Mouse (Mus musculus) lung, postnatal 25 days (tissue): ENCODE data around the gene Gm10553.
"Not testable (repeated sequence)": the region's sequence is repeated elsewhere in the genome, so short reads cannot be mapped to it uniquely, and the experiment has no call there.

Source experiments
- DNase-seq: peaks from one replicate; pipeline ENCODE4 v3.0.0; 2022; ENCODE audit warnings: low spot score

Gene Gm10553

DNA sequence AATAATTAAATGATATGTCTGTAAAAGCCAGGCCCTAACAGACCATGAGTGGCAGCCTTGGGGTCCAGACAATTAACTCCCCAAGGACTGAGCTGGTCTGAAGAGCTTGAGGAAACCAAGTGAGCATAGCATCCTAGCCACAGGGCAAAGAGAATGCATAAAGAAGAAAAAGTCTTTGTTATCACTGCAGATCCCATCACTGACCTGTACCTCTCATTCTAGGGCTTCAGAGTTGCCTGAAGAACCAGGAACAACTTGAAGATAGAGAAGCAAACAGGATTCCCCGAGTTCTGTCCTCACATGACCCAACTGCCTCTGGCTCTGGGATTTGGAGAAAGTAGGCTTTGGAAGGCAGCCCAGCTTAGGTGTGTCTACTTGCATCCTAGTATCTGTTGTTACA, at the start of gene Gm10553:
Gene Gm10553 (plus strand): TSS at position 301 of the 400 bp plus-strand sequence.
- DNase-seq = not testable (repeated sequence)

DNA sequence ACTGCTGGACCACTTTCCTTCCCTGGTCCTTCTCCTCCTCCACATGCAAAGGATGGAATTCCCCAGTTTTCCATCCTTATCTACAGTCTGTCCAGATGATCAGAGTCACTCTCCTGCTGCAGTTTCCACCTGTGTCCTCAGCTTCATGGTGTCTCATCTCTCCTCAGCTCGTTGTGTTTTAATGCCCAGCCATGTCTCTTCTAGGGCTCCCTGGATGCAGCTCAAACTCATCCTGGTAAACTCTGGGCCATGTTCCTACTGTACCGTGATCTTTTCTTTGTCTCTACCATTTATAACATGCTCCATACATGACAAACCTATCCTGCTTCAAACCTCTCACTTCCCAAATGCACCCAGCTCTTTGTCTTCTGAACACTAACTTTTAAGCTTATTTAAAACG, 28.3 kb upstream of the Gm10553 start:
- DNase-seq = not testable (repeated sequence)

DNA sequence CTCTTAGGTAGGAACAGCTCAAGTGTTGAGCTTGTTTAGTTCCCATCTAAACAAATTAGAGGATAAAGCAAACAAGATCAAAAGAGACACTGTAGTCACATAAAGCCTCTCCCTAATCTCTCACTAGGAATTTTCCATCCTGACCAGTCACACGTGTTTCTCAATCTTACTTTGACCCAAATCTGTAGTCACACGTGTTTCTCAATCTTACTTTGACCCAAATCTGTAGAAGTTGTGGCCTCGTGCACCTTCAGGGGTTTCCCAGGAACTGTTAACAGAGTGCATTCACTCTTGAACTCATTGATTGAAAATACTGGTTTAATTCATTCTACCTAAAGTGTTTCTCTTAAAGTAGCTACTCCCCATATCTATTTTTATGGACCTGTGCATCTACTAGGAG, 26.9 kb upstream of the Gm10553 start:
- DNase-seq = not testable (repeated sequence)

DNA sequence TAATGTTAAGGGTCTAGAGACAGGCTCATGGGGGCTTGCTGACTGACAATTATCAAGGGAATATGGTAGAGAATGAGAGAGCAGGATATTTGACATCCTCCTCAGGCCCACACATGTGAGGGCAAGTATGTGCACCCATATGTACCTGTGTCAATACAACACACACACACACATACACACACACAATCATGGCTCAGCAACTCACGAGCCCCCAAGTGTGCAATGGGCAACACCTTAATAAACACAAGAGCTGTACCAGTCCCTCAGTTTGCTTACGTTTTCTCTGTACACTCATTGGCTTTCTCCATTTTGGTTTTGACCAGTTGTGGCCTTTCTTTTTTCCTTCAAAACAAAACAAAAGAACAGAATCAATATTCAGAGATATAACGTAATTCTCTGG, 15.2 kb upstream of the Gm10553 start:
- DNase-seq = not testable (repeated sequence)

DNA sequence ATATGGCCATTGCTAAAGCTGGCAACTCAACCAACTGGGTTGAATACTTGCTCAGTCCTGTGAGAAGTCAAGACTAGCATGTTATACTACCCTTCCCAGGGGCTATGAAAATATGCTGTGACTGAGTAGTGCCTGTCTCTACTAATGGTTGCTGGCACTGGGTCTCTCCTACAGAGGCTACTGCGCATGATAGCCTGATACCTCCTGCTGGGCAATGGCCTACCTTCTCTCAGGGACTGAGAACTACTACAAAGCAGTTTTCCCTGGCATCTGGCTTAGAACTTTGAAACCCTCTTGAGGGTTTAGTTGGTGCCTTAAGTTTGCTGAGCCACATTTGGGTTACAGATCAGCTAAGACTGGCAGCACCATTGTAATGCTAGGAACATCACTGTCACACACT, 13.8 kb upstream of the Gm10553 start:
- DNase-seq = not testable (repeated sequence)

DNA sequence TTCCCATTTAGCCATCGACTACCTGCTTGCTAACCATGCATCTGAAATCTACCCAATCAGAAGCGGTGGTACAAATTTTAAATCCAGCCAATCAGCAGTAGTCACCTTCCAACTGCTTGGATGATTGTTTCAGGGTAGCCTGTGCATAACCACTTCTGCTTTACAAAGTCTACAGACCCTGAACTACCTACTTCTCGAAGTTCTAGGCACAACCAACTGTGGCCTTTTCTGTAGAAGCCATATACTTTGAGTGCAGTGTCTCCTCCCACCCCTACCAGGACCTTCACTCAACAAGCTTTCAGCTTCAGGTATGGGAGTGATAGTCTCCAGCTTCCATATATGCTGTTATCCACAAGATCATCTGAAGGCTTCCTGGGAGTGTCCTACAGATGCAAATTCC, 7.8 kb upstream of the Gm10553 start:
- DNase-seq = not testable (repeated sequence)

DNA sequence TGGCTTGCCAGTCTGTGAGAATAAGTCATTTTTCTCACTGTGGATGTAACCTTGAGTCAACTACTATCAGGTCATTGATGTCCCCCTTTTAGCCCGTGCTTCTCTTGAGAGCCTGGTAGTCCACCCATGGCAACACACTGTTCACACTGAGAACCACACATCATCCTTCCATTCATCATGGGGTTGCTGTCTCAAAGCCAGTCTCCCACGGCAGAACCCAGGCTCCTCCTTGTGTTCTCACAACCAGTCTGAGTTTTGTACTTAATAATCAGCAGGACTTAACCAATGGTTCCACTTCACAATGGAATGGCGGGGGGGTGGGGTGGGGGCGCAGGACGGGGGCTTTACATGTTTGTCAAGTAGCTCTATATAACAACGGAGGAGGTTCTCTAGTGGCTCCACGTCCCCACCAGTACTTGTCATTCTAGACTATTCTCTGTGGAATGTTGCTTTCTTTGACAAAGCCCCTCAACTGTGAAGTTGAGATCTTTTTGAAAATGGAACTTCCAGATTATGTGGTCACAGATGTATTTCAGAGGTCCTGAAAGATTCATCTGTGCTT, 6.9 kb upstream of the Gm10553 start:
- not testable (repeated sequence) for DNase-seq

DNA sequence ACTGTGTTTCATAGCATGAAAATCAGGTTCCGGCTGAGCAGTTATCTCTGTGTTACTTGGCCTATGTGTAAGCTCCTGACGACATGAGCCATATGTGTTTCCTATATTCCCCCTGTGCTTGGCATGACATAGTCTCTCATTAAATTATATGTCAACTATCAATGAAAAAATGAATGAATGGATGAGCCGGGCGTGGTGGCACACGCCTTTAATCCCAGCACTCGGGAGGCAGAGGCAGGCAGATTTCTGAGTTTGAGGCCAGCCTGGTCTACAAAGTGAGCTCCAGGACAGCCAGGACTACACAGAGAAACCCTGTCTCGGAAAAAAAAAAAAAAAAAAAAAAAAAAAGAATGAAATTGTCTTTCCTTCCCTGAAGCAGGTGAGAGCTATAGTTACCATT, 883 bp upstream of the Gm10553 start:
- DNase-seq = not testable (repeated sequence)

DNA sequence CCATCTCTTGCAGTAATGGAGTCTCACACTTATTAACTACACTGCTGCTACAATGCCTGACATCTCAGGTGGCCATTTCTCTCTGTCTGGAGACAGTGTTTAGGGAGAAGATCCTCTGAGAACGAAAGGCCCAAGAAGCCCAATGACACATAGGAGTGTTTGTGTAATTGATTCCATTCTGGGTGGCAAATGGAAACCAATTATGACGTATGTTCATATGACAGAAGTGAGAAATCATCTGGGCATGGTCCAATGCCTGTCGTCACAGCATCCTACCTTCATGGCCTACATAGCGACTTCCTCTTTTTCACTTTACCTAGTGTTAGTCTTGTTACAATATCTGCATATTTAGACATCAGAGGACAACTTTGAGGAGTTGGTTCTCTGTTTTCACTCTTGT, 1.8 kb downstream of the Gm10553 start:
- DNase-seq = not testable (repeated sequence)

DNA sequence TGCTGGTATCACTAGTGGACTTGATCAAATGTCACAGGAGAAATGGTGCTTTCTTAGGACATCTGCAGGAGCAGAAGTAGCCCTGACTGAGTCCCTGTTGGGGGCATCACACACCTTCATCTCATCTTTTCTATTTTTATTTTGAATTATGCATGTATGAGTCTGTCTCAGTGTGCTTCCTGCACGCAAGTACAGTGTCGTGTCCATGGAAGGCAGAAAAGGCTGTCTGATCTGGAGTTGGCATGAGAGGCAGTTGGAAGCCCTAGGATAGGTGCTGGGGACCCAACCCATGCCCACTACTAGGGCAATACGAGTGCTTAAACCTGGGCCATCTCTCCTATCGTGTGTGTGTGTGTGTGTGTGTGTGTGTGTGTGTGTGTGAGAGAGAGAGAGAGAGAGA, 5.4 kb downstream of the Gm10553 start:
- not testable (repeated sequence) for DNase-seq

DNA sequence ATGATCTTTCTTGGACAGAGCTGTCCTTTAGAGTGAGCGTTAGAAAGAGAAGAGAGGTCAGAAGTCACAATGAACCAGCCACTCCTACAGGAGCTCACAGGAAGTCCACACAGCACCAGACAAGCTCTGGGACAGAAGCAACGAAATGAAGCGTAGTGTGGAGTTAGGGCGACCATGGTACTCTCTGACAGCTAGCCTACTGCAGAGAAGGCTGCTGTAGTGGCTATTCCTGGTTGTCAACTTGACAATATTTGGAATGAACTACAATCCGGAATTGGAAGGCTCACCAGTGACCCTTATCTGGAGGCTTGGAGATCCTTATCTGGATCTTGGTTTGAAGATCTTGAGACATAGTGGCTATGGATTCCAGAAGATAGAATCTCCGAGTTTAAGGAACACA, 6.0 kb downstream of the Gm10553 start:
- DNase-seq = not testable (repeated sequence)

DNA sequence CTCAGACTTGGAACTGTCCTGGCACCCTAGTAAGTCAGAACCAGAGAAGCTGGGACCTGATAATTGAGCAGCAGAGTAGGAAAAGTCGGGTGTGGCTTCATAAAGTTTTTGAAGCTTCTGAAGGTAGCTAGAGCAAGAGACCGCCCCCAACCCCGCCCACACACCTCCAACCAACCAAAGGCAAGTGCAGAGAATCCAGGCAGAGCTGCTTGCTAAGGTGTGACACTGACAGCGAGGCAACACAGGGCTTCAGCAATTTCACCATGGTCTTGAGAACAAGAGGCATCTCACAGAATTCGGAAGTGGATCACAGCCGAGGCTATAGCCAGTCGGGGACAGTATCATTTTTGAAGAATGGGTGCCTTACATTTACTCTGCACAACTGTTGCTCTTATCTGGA, 9.8 kb downstream of the Gm10553 start, which contains the start of gene A530032D15Rik:
Gene A530032D15Rik (minus strand): TSS at position 101 of the 400 bp plus-strand sequence.
- not testable (repeated sequence) for DNase-seq

DNA sequence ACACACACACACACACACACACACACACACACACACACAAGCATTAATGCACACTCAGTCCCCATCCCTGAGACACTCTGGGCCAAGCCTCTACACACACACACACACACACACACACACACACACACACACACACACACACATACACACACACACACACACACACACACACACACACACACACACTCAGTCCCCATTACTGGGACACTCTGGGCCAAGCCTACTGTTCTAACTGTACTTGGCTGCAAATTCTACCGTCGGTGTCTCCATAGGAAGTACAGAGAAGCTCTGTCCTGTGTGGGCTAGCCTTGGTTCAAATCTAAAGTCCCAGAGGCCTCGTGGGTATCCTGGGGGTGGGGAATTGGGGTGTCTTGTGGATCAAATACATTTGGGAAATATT, 10.9 kb downstream of the Gm10553 start:
- DNase-seq = not testable (repeated sequence)

DNA sequence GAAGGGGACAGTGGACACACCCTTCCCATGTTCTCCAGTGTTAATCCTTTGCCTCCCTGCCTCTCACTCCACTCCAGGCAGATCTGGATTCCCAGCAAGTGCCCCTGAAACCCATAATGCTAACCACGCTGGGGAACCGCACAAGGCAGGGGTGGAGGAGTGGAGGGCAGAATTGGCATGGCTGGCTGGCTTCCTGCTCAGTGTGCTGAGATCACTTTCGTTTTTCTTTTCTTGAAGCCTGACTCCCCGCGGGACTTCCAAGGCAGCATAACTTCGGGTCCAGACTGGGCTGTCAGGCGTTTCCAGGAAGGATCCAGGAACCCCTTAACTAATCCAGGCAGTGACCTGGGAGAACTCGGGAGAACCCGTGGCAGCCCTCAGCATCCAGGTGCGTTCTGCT, 11.6 kb downstream of the Gm10553 start:
- not testable (repeated sequence) for DNase-seq

DNA sequence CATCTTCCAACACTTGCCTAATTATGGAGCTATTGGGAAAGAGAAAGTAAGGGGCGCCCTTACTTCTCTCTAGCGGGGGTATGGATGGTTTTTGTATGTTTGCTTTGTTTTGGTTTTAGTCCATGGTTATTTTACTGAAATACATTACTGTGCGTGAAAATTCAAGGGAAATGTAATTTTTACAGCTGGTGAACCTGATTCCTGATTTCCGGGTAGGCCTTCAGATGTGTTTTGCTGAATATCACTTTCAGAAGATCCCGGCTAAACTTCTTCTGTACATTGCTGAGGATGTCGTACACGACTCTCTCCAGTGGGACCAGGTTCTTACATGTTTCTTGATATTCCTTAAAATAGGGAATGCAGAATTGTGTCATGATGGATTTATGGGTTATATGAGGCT, 12.3 kb downstream of the Gm10553 start:
- not testable (repeated sequence) for DNase-seq

DNA sequence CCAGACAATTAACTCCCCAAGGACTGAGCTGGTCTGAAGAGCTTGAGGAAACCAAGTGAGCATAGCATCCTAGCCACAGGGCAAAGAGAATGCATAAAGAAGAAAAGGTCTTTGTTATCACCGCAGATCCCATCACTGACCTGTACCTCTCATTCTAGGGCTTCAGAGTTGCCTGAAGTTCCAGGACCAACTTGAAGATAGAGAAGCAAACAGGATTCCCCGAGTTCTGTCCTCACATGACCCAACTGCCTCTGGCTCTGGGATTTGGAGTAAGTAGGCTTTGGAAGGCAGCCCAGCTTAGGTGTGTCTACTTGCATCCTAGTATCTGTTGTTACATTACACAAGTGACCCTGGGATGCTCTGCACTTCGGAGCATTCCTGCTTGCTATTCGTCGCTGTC, 12.9 kb downstream of the Gm10553 start:
- not testable (repeated sequence) for DNase-seq

DNA sequence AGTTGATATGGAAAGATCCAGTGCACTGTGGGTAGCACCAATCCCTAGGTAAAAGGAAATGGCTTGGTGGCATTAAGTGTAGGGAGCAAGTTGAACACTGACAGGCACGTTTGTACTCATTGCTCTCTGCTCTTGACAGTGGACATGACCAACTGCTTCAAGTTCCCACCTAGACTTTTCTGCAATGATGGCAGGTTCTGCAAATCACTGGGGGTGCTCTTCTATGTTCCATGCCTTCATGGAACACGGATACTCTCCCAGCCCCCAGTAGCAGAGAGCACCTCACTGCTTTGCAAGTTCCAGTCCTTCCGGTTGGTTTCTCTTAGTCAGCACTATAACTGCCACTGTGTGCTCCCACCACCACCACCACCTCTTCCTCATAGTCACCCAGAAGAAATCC, 14.1 kb downstream of the Gm10553 start:
- not testable (repeated sequence) for DNase-seq

DNA sequence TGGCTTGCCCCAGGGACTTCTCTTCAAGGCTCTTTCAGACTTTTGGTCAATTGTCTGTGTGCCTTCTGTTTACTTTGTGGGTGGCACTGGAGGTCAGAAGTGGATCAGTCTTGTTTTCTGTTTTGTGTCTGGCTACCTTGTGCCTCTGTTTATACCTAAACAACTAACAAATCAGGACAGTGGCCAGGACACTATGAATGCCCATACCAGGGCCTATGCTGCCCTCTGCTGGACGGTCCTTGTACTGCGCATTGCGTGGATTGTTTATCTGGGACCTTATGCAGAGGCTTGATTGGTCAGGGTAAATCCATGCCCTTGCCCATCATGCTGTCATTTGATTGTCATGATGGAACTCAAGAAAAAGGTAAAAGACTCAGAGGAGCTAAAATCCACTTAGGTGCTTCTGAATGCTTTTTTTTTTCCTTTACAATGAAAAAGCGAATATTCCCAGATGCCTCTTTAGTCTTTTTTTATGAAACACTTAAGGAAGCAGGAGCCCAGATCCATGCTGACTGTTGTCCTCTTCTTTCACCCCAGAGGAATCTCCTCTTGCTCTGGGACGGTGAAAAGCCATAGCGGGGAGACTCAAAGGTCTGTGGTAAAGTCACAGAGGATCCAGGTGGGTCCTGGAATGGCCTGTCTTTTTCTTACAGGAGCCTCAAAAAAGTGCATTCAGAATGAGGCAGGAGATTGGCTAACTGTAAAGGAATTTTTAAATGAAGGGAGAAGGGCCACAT, 14.9 kb downstream of the Gm10553 start:
- not testable (repeated sequence) for DNase-seq

DNA sequence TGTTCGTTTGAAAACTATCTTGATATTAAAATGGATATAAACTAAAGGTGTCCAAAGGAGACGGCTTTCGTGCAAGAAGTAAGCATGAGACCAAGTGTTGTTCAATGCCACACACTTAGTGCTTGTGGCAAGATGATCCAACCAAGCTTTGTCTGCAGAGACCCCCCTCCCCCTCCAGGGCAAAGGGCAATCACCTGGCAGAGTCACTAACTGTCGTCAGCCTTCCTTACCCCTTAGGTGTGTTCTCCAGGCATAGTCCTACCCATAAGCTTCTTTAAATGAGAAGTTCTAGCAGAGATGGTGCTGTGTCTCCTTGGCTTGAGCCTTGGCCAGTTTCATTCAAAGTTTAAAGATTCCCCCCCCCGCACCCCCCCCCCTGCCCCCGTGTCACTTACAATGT, 17.6 kb downstream of the Gm10553 start:
- DNase-seq = not testable (repeated sequence)

DNA sequence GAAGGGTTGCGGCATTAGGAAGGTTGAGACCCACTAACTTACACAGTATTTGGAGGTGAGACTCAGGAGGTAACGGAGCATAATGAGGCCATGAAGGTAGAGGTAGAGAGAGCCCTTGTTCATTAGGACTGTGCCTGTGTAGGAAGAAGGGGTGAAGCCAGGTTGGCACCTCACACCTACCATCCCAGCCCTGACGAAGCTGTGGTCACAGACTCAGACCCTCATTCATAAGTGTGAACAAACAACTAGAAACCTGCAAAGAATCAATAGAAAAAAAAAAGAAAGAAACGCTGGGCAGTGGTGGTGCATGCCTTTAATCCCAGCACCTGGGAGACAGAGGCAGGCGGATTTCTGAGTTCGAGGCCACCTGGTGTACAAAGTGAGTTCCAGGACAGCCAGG, 18.4 kb downstream of the Gm10553 start:
- DNase-seq = not testable (repeated sequence)

DNA sequence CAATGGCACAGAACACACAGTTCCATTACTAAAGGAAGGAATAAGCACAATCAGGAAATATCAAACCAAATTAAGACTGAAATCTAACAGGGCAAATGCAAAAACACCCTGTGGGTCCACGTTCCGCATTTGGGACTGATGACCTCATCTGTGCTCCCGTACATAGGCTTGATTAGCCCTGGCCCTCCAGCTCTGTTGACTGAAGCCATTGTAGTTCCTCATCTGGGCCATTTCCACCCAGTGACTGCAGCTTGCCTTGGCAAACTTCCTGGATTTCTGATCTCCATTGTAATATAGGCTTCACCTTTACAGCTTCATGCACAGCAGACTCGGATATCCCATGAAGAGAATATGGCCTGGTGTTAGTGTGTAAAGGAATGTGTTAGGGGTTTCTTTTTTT, 21.9 kb downstream of the Gm10553 start:
- not testable (repeated sequence) for DNase-seq

DNA sequence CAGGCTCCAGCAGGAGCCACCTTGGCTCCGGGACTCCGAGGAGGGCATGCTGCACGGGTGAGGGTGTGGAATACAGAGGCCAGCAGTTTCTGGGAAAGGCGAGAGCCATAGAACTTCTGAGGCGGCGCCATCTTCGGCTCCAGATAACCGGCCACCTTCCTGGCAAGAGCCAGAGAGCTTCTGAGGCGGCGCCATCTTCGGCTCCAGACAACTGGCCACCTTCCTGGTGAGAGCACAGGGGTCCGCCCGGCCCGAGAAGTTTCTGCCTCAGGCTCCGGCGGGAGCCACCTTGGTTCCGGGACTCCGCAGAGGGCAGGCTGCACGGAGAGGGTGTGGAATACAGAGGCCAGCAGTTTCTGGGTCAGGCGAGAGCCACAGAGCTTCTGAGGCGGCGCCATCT, 33.7 kb downstream of the Gm10553 start:
- not testable (repeated sequence) for DNase-seq
